Mouse (Mus musculus): ENCODE results near the gene Sv2a. TPM values are rescaled to one million over a fixed set of nuclear protein-coding genes. Genes with fewer than 3 reads are reported as not detected.
A peak's percentile ranks its signal among the peaks of the same experiment; 100 is the strongest.
"Not testable (repeated sequence)": the region's sequence is repeated elsewhere in the genome, so short reads cannot be mapped to it uniquely, and the experiment has no call there.

The Sv2a gene
- polyA plus RNA-seq, 1 experiment, result 0.28 TPM

- not testable (repeated sequence) for H3K36me3 ChIP-seq (ENCODE audit: control insufficient read depth, insufficient read depth); H3ac ChIP-seq (ENCODE audit: control insufficient read depth, insufficient read length); H3K27me3 ChIP-seq (ENCODE audit: control insufficient read depth, insufficient read depth, insufficient read length); H3K79me2 ChIP-seq (ENCODE audit: control insufficient read depth, insufficient read depth)
- Histone ChIP-seq H3K4me2 (ENCODE audit: low read depth) (peak within 1 kb of the TSS; percentile 69), H3K4me3 (peak within 1 kb of the TSS; percentile 26)
- TF ChIP-seq POLR2AphosphoS2 (IDR thresholded peaks at IDR 0.05; ENCODE audit: insufficient read length, low read depth) (peak; percentile 67), POLR2A (IDR thresholded peaks at IDR 0.05; ENCODE audit: insufficient read length, low read depth) (peak; percentile 62), CEBPB (IDR thresholded peaks at IDR 0.05; ENCODE audit: insufficient read depth, poor library complexity, severe bottlenecking) (0 out of 2 replicates have a peak, but pooled peaks have one; percentile 9)
Observed at GRCm38 (mm10) chr3:96239949-96240798, 59.2 kb downstream of the Sv2a start, which contains the start of gene Hist2h2aa2. Gene Hist2h2aa2 (minus strand): TSS chr3:96240276.

GRCm38 (mm10) chr3:96240799-96241197 lies 59.8 kb downstream of the Sv2a start:
- Histone ChIP-seq H3K79me2 (ENCODE audit: control insufficient read depth, insufficient read depth) (no peaks in the 10 kb centered on the region), H3ac (ENCODE audit: control insufficient read depth, insufficient read length) (no peak overlapping the region), H3K27me3 (ENCODE audit: control insufficient read depth, insufficient read depth, insufficient read length) (no peaks in the 10 kb centered on the region), H3K36me3 (ENCODE audit: control insufficient read depth, insufficient read depth) (no peaks in the 10 kb centered on the region), H3K4me2 (ENCODE audit: low read depth) (peak overlapping the region; percentile 69), H3K4me3 (no peak overlapping the region)
- TF ChIP-seq POLR2A (IDR thresholded peaks at IDR 0.05; ENCODE audit: insufficient read length, low read depth) (no peak), SRF (IDR thresholded peaks at IDR 0.05; ENCODE audit: control insufficient read depth, insufficient read length, low read depth) (no peak), MAX (IDR thresholded peaks at IDR 0.05; ENCODE audit: low read depth) (no peak), E2F4 (IDR thresholded peaks at IDR 0.05; ENCODE audit: insufficient read depth) (no peak), POLR2AphosphoS2 (IDR thresholded peaks at IDR 0.05; ENCODE audit: insufficient read length, low read depth) (no peak), TCF12 (IDR thresholded peaks at IDR 0.05; ENCODE audit: insufficient read depth, poor library complexity, severe bottlenecking) (no peak), REST (IDR thresholded peaks at IDR 0.05; ENCODE audit: insufficient read depth, insufficient read length) (no peak), CEBPB (IDR thresholded peaks at IDR 0.05; ENCODE audit: insufficient read depth, poor library complexity, severe bottlenecking) (no peak), MYOD1 (IDR thresholded peaks at IDR 0.05; ENCODE audit: control insufficient read depth in 1 of 3, insufficient read length in 2 of 3, low read depth in 2 of 3) (no peak), MYOG (IDR thresholded peaks at IDR 0.05; ENCODE audit: control insufficient read depth in 1 of 3, insufficient read depth in 1 of 3, insufficient read length in 2 of 3, low read depth in 2 of 3) (no peak), USF1 (IDR thresholded peaks at IDR 0.05; ENCODE audit: low read depth) (no peak)

- Histone ChIP-seq H3K4me2 (ENCODE audit: low read depth) (peak overlapping the region; percentile 69), H3K36me3 (ENCODE audit: control insufficient read depth, insufficient read depth) (no peaks in the 10 kb centered on the region), H3K27me3 (ENCODE audit: control insufficient read depth, insufficient read depth, insufficient read length) (no peaks in the 10 kb centered on the region), H3K4me3 (peak overlapping the region; percentile 35), H3ac (ENCODE audit: control insufficient read depth, insufficient read length) (no peak overlapping the region), H3K79me2 (ENCODE audit: control insufficient read depth, insufficient read depth) (peaks cover 5% of the 10 kb centered on the region)
- TF ChIP-seq REST (IDR thresholded peaks at IDR 0.05; ENCODE audit: insufficient read depth, insufficient read length) (no peak), POLR2AphosphoS2 (IDR thresholded peaks at IDR 0.05; ENCODE audit: insufficient read length, low read depth) (no peak), MYOG (IDR thresholded peaks at IDR 0.05; ENCODE audit: control insufficient read depth in 1 of 3, insufficient read depth in 1 of 3, insufficient read length in 2 of 3, low read depth in 2 of 3) (no peak), E2F4 (IDR thresholded peaks at IDR 0.05; ENCODE audit: insufficient read depth) (no peak), TCF3 (IDR thresholded peaks at IDR 0.05; ENCODE audit: insufficient read length, low read depth) (no peak), CEBPB (IDR thresholded peaks at IDR 0.05; ENCODE audit: insufficient read depth, poor library complexity, severe bottlenecking) (no peak), MYOD1 (IDR thresholded peaks at IDR 0.05; ENCODE audit: control insufficient read depth in 1 of 3, insufficient read length in 2 of 3, low read depth in 2 of 3) (no peak), MAX (IDR thresholded peaks at IDR 0.05; ENCODE audit: low read depth) (no peak), USF1 (IDR thresholded peaks at IDR 0.05; ENCODE audit: low read depth) (no peak), TCF12 (IDR thresholded peaks at IDR 0.05; ENCODE audit: insufficient read depth, poor library complexity, severe bottlenecking) (no peak), SRF (IDR thresholded peaks at IDR 0.05; ENCODE audit: control insufficient read depth, insufficient read length, low read depth) (no peak), POLR2A (IDR thresholded peaks at IDR 0.05; ENCODE audit: insufficient read length, low read depth) (no peak)
Observed at GRCm38 (mm10) chr3:96243921-96244572, 63.1 kb downstream of the Sv2a start.

Other genes starting within 250 kb of the Sv2a start
- 107 TPM for gene Plekho1, start 185.2 kb upstream of the Sv2a start, polyA plus RNA-seq (2012; fragmentation: generic; extraction: Trizol)
- 22.0 TPM for gene Vps45, start 122.7 kb upstream of the Sv2a start, polyA plus RNA-seq (2012; fragmentation: generic; extraction: Trizol)
- 16.4 TPM for gene Otud7b, start 76.6 kb upstream of the Sv2a start, polyA plus RNA-seq (2012; fragmentation: generic; extraction: Trizol)
- gene Mtmr11, start 19.1 kb upstream of the Sv2a start, polyA plus RNA-seq (2012; fragmentation: generic; extraction: Trizol), result 4.6 TPM
- gene Sf3b4, start 8.8 kb upstream of the Sv2a start, polyA plus RNA-seq (2012; fragmentation: generic; extraction: Trizol), result 77.5 TPM
- 88.0 TPM for gene Bola1, start 38.6 kb downstream of the Sv2a start, polyA plus RNA-seq (2012; fragmentation: generic; extraction: Trizol)
- not detected for gene Hist2h2ab, start 38.7 kb downstream of the Sv2a start, polyA plus RNA-seq (2012; fragmentation: generic; extraction: Trizol)
- gene Hist2h2ac, start 39.7 kb downstream of the Sv2a start, polyA plus RNA-seq (2012; fragmentation: generic; extraction: Trizol), result 1.3 TPM
- gene Hist2h2be, start 40.0 kb downstream of the Sv2a start, polyA plus RNA-seq (2012; fragmentation: generic; extraction: Trizol), result 2.2 TPM
- 22.7 TPM for gene Hist2h3c2, start 58.0 kb downstream of the Sv2a start, polyA plus RNA-seq (2012; fragmentation: generic; extraction: Trizol)
- gene Hist2h2aa2, start 59.1 kb downstream of the Sv2a start, polyA plus RNA-seq (2012; fragmentation: generic; extraction: Trizol), result 103 TPM
- not detected for gene Hist2h2aa1, start 64.3 kb downstream of the Sv2a start, polyA plus RNA-seq (2012; fragmentation: generic; extraction: Trizol)
- not detected for gene Hist2h3c1, start 65.5 kb downstream of the Sv2a start, polyA plus RNA-seq (2012; fragmentation: generic; extraction: Trizol)
- gene Hist2h4, start 82.2 kb downstream of the Sv2a start, polyA plus RNA-seq (2012; fragmentation: generic; extraction: Trizol), result 1.1 TPM
- 1.1 TPM for gene Hist2h3b, start 87.5 kb downstream of the Sv2a start, polyA plus RNA-seq (2012; fragmentation: generic; extraction: Trizol)
- gene Hist2h2bb, start 88.6 kb downstream of the Sv2a start, polyA plus RNA-seq (2012; fragmentation: generic; extraction: Trizol), result 3.7 TPM
- 0.05 TPM for gene Fcgr1, start 112.8 kb downstream of the Sv2a start, polyA plus RNA-seq (2012; fragmentation: generic; extraction: Trizol)

Data from myocyte (in vitro differentiated cells).